Mouse (Mus musculus) bone marrow macrophage, adult 2 months (primary cell): ENCODE measurements around the gene Alpk3. TPM values are rescaled to one million over a fixed set of nuclear protein-coding genes. Genes with fewer than 3 reads are reported as not detected.

Source experiments
- H3K27ac ChIP-seq: 2 replicates; pipeline ENCODE4 v1.5.1; 2012; ENCODE audit warnings: low read depth, low read length; ENCODE audit not compliant: insufficient read depth
- H3K4me1 ChIP-seq: 2 replicates; pipeline ENCODE4 v1.6.1; 2012; ENCODE audit warnings: low read length; ENCODE audit not compliant: control insufficient read depth, insufficient read depth
- H3K4me3 ChIP-seq: 2 replicates; pipeline ENCODE4 v1.5.1; 2012; ENCODE audit warnings: mild to moderate bottlenecking, low read length, moderate library complexity; ENCODE audit not compliant: insufficient read depth
- CTCF ChIP-seq: IDR thresholded peaks from 2 replicates; pipeline ENCODE4 v1.5.1; 2012; ENCODE audit warnings: low read depth, mild to moderate bottlenecking, low read length, moderate library complexity
- POLR2A ChIP-seq: IDR thresholded peaks from 2 replicates; pipeline ENCODE4 v1.6.1; 2012; ENCODE audit warnings: mild to moderate bottlenecking, low read depth, low read length, borderline replicate concordance
- polyA plus RNA-seq: library from polyadenylated mRNA; stranded (reverse); fragments of >200 nt; gene quantifications from 2 replicates; pipeline ENCODE4 v1.2.4, GENCODE M21; 2012; ENCODE audit not compliant: missing spikeins, insufficient read depth, insufficient read length

The Alpk3 gene
- polyA plus RNA-seq, 1 experiment = not detected

GRCm38 (mm10) chr7:81066714-81067113 is 9.3 kb downstream of the Alpk3 start:
- Histone ChIP-seq H3K4me1 (no peaks in the 10 kb centered on the region), H3K27ac (no peak overlapping the region), H3K4me3 (no peak overlapping the region)
- TF ChIP-seq CTCF (no peak), POLR2A (no peak)

GRCm38 (mm10) chr7:81072463-81072862 is 15.1 kb downstream of the Alpk3 start:
- Histone ChIP-seq H3K4me1 (peaks cover 8% of the 10 kb centered on the region), H3K27ac (no peak overlapping the region)

GRCm38 (mm10) chr7:81073273-81073672 is 15.9 kb downstream of the Alpk3 start:
- Histone ChIP-seq H3K4me3 (no peak overlapping the region), H3K27ac (no peak overlapping the region), H3K4me1 (peaks cover 8% of the 10 kb centered on the region)
- TF ChIP-seq CTCF (no peak), POLR2A (no peak)

More at GRCm38 (mm10) chr7:81072463-81072862, 15.1 kb downstream of the Alpk3 start:
- H3K4me3 ChIP-seq = no peak overlapping the region
- TF ChIP-seq POLR2A (no peak), CTCF (no peak)

- H3K4me3 ChIP-seq = no peak overlapping the region
- no peak overlapping the region for H3K27ac ChIP-seq
- TF ChIP-seq POLR2A (no peak), CTCF (no peak)
- H3K4me1 ChIP-seq = peaks cover 8% of the 10 kb centered on the region
Observed at GRCm38 (mm10) chr7:81074546-81074945, 17.1 kb downstream of the Alpk3 start.

DNA sequence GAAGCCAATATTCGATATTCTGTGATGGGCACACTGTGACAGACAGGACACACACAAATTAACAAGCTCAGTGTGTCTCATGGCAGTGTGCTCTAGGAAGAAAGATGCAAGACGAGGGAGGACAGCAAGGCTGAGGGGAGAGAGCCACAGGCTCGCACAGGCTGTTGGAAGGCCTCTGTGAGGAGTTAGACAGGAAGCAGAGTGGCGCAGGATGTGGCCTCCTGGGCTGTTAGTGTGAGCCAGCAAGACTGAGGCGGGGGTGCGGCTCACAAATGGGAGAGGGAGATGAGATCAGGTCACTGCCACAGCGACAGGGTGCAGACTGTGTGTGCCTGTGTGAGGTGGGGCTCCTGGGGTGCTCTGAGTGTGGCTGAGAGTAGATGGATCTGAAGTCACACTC is 17.9 kb downstream of the Alpk3 start:
- Histone ChIP-seq H3K4me1 (peaks cover 8% of the 10 kb centered on the region), H3K27ac (no peak overlapping the region), H3K4me3 (no peak overlapping the region)
- TF ChIP-seq CTCF (no peak), POLR2A (no peak)

GRCm38 (mm10) chr7:81075732-81076131 is 18.3 kb downstream of the Alpk3 start:
- H3K4me1 ChIP-seq = peaks cover 8% of the 10 kb centered on the region
- no peak for TF ChIP-seq CTCF
- H3K27ac ChIP-seq = no peak overlapping the region
- H3K4me3 ChIP-seq = no peak overlapping the region

DNA sequence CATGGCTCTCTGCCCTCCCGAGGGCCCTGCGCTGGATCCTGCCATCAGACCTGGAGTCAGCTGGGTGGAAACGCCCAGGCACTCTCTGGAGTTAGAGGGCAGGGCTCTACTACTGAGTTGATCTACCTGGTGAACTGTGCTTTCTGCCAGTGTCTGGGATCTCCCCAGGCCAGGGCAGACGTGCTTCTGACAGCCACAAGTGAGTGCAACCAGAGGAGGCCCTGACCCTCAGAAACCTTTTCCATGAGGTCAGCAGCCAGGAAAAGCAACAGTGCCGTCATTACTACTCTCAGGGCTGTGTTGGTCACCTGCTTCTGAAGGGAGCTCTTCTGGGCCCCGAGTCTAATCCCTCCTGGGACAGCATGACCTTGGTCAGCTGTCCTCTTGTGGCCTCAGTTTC is 19.6 kb downstream of the Alpk3 start:
- Histone ChIP-seq H3K4me1 (peaks cover 8% of the 10 kb centered on the region), H3K27ac (no peak overlapping the region), H3K4me3 (no peak overlapping the region)
- no peak for TF ChIP-seq POLR2A
- no peak for TF ChIP-seq CTCF

- Histone ChIP-seq H3K27ac (no peak overlapping the region), H3K4me1 (peaks cover 8% of the 10 kb centered on the region), H3K4me3 (no peak overlapping the region)
- TF ChIP-seq POLR2A = no peak
- no peak for TF ChIP-seq CTCF
Observed at GRCm38 (mm10) chr7:81078740-81079139, 21.3 kb downstream of the Alpk3 start.

- no peak for TF ChIP-seq POLR2A
- TF ChIP-seq CTCF = no peak
- no peak overlapping the region for H3K27ac ChIP-seq
- H3K4me3 ChIP-seq = no peak overlapping the region
- H3K4me1 ChIP-seq = no peaks in the 10 kb centered on the region
Observed at GRCm38 (mm10) chr7:81093420-81093965, 36.1 kb downstream of the Alpk3 start.

DNA sequence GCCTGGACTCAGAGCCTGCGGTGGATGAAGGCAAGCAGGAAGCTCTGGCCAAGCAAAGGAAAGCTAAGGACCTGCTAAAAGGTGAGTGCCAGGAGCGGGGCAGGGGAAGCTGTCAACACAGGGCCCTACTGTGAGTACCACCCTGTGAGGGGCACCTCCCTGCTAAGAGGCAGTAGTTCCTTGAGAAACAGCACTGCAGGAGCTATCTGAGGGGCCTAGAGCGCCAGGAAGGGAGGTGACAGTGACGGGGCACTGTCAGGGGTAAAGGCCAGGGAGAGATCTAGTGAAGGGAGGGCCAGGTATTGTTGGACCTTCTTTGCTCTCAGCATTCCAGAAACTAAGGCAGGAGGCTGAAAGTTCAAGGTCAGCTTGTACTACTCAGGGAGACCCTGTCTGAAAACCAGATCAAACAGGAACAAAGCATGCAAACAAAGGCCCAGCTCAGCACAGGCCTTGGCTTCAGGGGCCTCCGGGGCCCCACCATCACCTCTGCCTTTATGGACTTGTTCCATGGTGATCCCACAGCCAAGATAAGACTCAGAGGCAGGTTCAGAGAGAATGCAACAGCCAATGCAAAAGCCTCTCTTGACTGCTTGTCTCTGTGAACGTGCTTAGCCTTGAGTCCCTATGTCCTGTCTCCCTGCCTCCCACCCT is 36.8 kb downstream of the Alpk3 start:
- TF ChIP-seq POLR2A = no peak
- no peak for TF ChIP-seq CTCF
- H3K4me1 ChIP-seq = no peaks in the 10 kb centered on the region
- H3K27ac ChIP-seq = no peak overlapping the region
- no peak overlapping the region for H3K4me3 ChIP-seq
